Mouse (Mus musculus): ENCODE data around the gene Ryr1.

DNA sequence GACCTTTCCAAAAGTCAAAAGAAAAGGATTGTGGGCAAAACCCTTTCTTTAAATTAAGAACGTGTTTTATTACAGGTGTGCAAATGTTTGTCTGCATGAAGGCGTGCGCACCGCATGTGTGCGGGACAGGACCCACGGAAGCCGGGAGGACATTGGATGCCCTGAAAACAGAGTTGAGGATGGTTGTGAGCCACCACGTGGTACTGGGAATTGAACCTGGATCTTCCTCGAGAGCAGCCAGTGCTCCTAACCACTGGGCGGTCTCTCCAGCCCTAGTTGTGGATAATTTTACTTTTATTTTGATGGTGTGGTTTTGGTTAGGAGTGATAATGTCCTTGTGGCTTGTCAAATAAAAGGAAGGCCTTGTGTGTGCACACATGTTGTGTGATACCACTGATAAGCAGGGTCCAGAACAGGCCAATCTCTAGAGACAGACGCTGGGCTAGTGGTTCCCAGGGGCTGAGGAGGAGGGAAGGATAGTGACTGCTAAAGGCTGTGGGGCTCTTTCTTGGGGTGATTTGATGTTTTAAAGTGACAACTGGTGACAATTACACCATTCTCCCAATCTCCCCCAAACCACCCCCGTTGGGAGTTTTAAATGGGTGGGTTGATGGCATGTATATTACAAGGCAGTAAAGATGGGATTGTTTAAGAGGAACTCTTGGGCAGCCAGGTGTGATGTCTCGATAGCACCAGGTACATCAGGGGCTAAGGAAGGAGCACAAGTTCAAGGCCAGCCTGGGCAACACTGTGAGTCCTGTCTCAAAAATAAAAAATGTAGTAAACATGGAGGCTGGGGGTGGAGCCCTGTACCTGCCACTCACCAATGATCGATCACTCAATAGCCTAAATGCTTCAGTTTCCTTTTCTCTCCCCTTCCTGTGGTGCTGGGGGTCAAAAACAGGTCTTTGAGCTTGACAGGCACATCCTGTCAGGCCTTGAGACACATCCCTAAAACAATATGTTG is 95.0 kb downstream of the Ryr1 start:
- TF ChIP-seq CTCF (IDR thresholded peaks at IDR 0.05; ENCODE audit: low read depth) (no peak), EP300 (IDR thresholded peaks at IDR 0.05; ENCODE audit: low read depth) (peak; percentile 97)
